Mouse (Mus musculus) liver, embryonic 18 days (tissue): Measurements from ENCODE around the gene Gm45799. TPM values are rescaled to one million over a fixed set of nuclear protein-coding genes. Genes with fewer than 3 reads are reported as not detected.

Source experiments
- polyA plus RNA-seq: library from polyadenylated mRNA; depleted of rRNA; stranded (reverse); fragments of >200 nt; gene quantifications from 2 replicates; pipeline ENCODE4 v1.2.3, GENCODE M21; 2012; rRNA removed

Gm45799 gene
- 81.8 and 86.1 TPM in 2 replicates for polyA plus RNA-seq

DNA sequence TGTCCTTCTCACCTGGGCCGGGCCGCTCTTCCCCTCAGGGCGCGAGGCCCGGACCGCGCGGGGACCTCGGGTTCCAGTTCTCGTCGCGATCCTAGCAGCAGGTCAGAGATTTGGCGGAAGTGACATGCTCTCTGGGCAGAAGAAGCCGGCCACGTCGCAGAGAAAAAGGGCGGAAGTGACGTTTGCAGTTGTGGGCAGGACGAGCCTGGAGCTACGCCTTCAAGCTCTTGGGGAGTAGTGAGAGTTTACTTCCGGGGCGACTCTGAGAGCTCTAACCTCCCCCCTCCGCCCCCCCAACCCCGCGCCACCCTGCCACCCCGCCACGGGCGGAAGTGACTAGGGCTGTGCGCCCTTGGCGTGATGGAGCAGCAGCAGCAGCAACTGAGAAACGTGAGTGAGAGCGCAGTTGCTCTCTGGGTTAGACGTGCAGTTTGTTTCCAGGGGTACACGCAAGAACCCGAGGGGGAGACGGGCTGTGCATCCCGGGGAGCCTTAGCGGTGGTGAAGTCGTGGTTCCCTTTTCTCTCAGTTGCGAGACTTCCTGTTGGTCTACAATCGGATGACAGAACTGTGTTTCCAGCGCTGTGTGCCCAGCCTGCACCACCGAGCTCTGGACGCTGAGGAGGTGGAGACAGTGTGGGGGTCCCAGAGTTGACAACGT, at the start of gene Gm45799, which contains the start of gene Arfip2:
TSS of gene Gm45799 (plus strand) at position 320 of the 661 bp plus-strand sequence.
TSS of gene Arfip2 (minus strand) at position 184 of the 661 bp plus-strand sequence.

DNA sequence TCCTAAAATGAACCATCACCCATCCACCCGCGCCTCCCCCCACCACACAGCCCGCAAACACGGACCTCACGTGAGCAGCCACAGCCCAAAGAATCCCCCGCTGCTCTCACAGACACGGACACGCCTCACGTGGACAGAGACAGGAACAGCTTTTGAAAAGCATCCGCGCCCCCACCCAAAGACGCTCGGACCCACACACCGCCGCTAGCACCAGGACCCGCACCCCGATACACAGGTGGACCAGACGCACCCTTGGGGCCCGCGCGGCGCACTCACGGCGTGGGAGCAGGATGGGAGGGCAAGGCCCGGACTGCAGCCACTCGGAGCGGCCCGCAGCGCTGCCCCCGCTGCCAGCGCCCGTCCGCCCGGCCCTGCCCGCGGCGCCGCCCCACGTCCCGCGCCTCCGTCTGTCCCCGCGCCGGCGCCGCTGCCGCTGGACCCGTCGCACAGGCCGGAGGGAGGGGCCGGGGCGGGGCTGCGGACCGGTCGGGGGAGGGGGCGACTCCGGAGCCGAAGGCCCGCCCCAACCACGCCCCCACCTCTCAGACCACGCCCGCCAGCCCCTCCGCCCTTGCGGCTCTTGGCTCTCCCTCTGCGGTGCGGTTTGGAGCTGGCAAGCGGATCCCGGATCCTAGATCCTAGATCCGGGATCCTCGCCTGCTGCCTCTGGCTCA, 7.1 kb upstream of the Gm45799 start, which contains the start of gene Trim3:
TSS of gene Trim3 (minus strand) at position 445 of the 674 bp plus-strand sequence.

GRCm38 (mm10) chr7:105639756-105640155, 596 bp upstream of the Gm45799 start, which contains the start of gene Timm10b:
Gene Timm10b (plus strand): TSS chr7:105640056.

DNA sequence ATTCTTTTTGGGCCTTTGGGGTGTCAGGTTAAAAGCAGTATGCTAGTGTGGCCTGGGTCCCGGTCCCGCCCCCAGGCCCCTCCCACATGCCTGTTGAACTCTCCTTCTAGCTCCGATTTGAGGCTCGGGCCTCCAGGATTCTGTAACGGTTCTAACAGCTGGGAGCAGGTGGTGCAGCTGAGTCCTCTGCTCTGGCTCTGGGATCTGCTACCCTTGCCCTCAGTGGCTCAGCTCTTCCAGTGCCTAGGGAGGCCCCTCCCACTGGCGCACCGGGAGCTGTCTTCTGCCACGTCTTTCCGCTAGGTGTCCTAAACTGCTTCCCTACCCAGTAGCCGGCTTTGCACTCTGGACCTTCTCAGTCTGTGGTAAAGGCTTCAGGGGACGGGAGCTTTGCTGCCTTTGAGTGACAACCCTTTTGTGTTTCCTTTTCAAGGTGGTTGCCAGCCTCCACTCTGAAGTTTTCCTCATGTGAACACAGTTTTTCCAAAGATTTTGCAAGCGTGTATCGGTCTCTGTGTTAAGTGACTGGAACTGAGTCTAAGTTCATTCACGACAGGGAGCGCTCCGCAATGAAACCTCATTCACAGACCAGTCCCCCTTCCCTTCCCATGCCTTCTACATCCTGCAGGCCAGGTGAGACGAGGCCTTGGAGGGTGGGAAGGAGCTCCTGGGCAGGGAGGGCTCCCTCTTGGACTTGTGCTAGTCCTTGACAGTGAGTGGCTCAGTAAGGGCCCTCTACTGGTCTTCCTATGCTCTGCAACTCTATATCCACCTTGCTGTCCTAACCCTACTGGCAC, 10.5 kb downstream of the Gm45799 start, which contains the start of gene Dnhd1:
TSS of gene Dnhd1 (plus strand) at position 189 of the 797 bp plus-strand sequence.

Other genes starting within 250 kb of the Gm45799 start
- 11.2 and 15.3 TPM in 2 replicates for gene Fam160a2, start 240.5 kb upstream of the Gm45799 start, polyA plus RNA-seq
- 0.02 and 0.04 TPM in 2 replicates for gene Cnga4, start 236.0 kb upstream of the Gm45799 start, polyA plus RNA-seq
- not detected in 2 replicates for gene Cckbr, start 214.8 kb upstream of the Gm45799 start, polyA plus RNA-seq
- 4.1 and 4.9 TPM in 2 replicates for gene Cavin3, start 158.3 kb upstream of the Gm45799 start, polyA plus RNA-seq
- gene Smpd1, start 86.2 kb upstream of the Gm45799 start, polyA plus RNA-seq, result 12.1 and 14.5 TPM in 2 replicates
- 1.8 and 2.2 TPM in 2 replicates for gene Apbb1, start 58.9 kb upstream of the Gm45799 start, polyA plus RNA-seq
- gene Hpx, start 40.4 kb upstream of the Gm45799 start, polyA plus RNA-seq, result 798 and 850 TPM in 2 replicates
- gene Trim3, start 7.0 kb upstream of the Gm45799 start, polyA plus RNA-seq, result 6.6 and 8.1 TPM in 2 replicates
- 70.9 and 75.0 TPM in 2 replicates for gene Timm10b, start 496 bp upstream of the Gm45799 start, polyA plus RNA-seq
- gene Arfip2, start 136 bp upstream of the Gm45799 start, polyA plus RNA-seq, result 15.7 and 16.9 TPM in 2 replicates
- gene Dnhd1, start 10.3 kb downstream of the Gm45799 start, polyA plus RNA-seq, result 0.95 and 1.00 TPM in 2 replicates
- gene Ilk, start 96.0 kb downstream of the Gm45799 start, polyA plus RNA-seq, result 82.6 and 85.8 TPM in 2 replicates
- gene Rrp8, start 96.8 kb downstream of the Gm45799 start, polyA plus RNA-seq, result 6.2 and 7.0 TPM in 2 replicates
- 138 and 148 TPM in 2 replicates for gene Taf10, start 103.8 kb downstream of the Gm45799 start, polyA plus RNA-seq
- gene Tpp1, start 111.7 kb downstream of the Gm45799 start, polyA plus RNA-seq, result 50.3 and 54.7 TPM in 2 replicates
- gene Dchs1, start 147.1 kb downstream of the Gm45799 start, polyA plus RNA-seq, result 0.85 and 1.2 TPM in 2 replicates
- gene Mrpl17, start 170.5 kb downstream of the Gm45799 start, polyA plus RNA-seq, result 182 and 196 TPM in 2 replicates